Mouse (Mus musculus) heart, adult 2 months (tissue): ENCODE results near the gene Plxna4.

Source experiments
- CTCF ChIP-seq: fragments of 200-600 bp; IDR thresholded peaks from 2 replicates; pipeline ENCODE4 v1.8.1; 2022; ENCODE audit warnings: antibody characterized with exemption, mild to moderate bottlenecking, moderate library complexity
- EP300 ChIP-seq: fragments of 200-500 bp; IDR thresholded peaks from 2 replicates; pipeline ENCODE4 v1.6.1; 2011; ENCODE audit warnings: low read depth, low read length, control low read depth; ENCODE audit not compliant: insufficient read depth

GRCm38 (mm10) chr6:32320254-32320653 is 267.7 kb downstream of the Plxna4 start:
- no peak for TF ChIP-seq EP300
- peak; percentile 61 for TF ChIP-seq CTCF
